In the genomic region with DNA sequence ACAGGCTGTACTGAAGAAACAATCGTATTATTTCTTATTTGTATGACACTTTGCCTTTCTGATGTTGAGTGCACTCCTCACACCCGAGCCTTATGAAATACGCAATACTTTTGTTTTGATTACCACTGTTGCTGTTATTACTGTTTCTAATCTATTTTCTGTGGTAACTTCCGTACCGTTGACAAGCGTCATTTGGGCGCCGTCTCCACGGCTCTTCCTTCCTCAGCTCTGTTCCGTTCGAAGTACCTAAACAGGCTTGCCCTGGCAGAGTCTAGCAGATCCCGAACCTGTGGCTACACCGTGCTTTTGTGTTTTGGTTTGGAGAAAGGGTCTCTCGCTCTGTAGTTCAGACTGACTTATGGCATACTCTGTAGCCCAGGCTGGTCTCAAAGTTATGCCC, we compare ENCODE assay signal across 29 mouse cellular contexts. TPM values are rescaled to one million over a fixed set of nuclear protein-coding genes. Genes with fewer than 3 reads are reported as not detected.
DNase-seq lines count a peak whose midpoint lies in the region; ATAC-seq lines count a peak whose summit lies in the region.
"Had no signal": no experiment of that assay in that cellular context is flagged by ENCODE, and none has a peak within 500 bp of the region (broad histone marks: within the 10 kb centered on the region; RNA-seq: fewer than 3 reads in every experiment).

No protein-coding gene starts in this region.

- no peak overlapping the region for H3K27ac ChIP-seq in midbrain, embryonic 14.5 days (replicated peaks; ENCODE audit: low read depth, low read length)
- H3K27ac ChIP-seq: embryonic facial prominence, embryonic 13.5 days; embryonic facial prominence, embryonic 15.5 days; forebrain, embryonic 10.5 days; forebrain, embryonic 12.5 days had no signal

- H3K36me3 ChIP-seq in midbrain, embryonic 14.5 days (ENCODE audit: control insufficient read depth, insufficient read depth, low read length), result no peaks in the 10 kb centered on the region
- H3K36me3 ChIP-seq: embryonic facial prominence, embryonic 13.5 days; embryonic facial prominence, embryonic 15.5 days; forebrain, embryonic 10.5 days; forebrain, embryonic 12.5 days; G1E had no signal

- no peaks in the 10 kb centered on the region for H3K27me3 ChIP-seq in midbrain, embryonic 14.5 days (ENCODE audit: control insufficient read depth, insufficient read depth, low read length)
- H3K27me3 ChIP-seq: CH12.LX; embryonic facial prominence, embryonic 13.5 days; embryonic facial prominence, embryonic 15.5 days; forebrain, embryonic 12.5 days; Patski had no signal

- DNase-seq in A20 (ENCODE audit: low read depth, low spot score), result peak; percentile 41
- no peak for DNase-seq in testis, postnatal 10 days (ENCODE audit: low spot score)
- DNase-seq in frontal cortex, postnatal 36 days (ENCODE audit: low spot score in 2 of 2), result no peak
- no peak for DNase-seq in midbrain, embryonic 14.5 days
- DNase-seq: adrenal gland, adult 2 months; adrenal gland, postnatal 10 days; adrenal gland, postnatal 25 days; B cell, adult 2 months; cerebellum, adult 11 months; cerebellum, adult 18-20 months; cerebellum, adult 8-10 months; cerebellum, adult 9-11 months; cerebellum, postnatal 14 days; cerebellum, postnatal 36 days had no signal

- H3K4me2 ChIP-seq in midbrain, embryonic 14.5 days (ENCODE audit: low read length), result no peak overlapping the region
- H3K4me2 ChIP-seq: embryonic facial prominence, embryonic 13.5 days; embryonic facial prominence, embryonic 15.5 days; forebrain, embryonic 12.5 days had no signal

- no peaks in the 10 kb centered on the region for H3K9me3 ChIP-seq in midbrain, embryonic 14.5 days (ENCODE audit: control insufficient read depth, low read length)
- H3K9me3 ChIP-seq: embryonic facial prominence, embryonic 13.5 days; embryonic facial prominence, embryonic 15.5 days; forebrain, embryonic 10.5 days; forebrain, embryonic 12.5 days had no signal

- H3K4me3 ChIP-seq in midbrain, embryonic 14.5 days (replicated peaks; ENCODE audit: low read depth, low read length), result no peak overlapping the region
- H3K4me3 ChIP-seq: embryonic facial prominence, embryonic 13.5 days; embryonic facial prominence, embryonic 15.5 days; erythroblast, embryonic 14.5 days; forebrain, embryonic 10.5 days; forebrain, embryonic 12.5 days had no signal

- H3K4me1 ChIP-seq in midbrain, embryonic 14.5 days (ENCODE audit: control insufficient read depth, insufficient read depth, low read length), result no peaks in the 10 kb centered on the region
- H3K4me1 ChIP-seq: embryonic facial prominence, embryonic 13.5 days; embryonic facial prominence, embryonic 15.5 days; forebrain, embryonic 12.5 days had no signal

- ATAC-seq in common myeloid progenitor, adult 5-6 weeks (replicated peaks; ENCODE audit: low read depth, poor library complexity, severe bottlenecking), result peak; percentile 66
- ATAC-seq in megakaryocyte, adult 5-6 weeks (ENCODE audit: poor library complexity, severe bottlenecking), result peak; percentile 28; the same call in 1 of the 2 replicates
- peak; percentile 51 for ATAC-seq in megakaryocyte-erythroid progenitor cell, adult 5-6 weeks (replicated peaks; ENCODE audit: low FRiP score, low TSS enrichment, poor library complexity, severe bottlenecking)
- ATAC-seq in midbrain, embryonic 14.5 days (ENCODE audit: low FRiP score, low TSS enrichment), result no peak
- ATAC-seq: activated CD4-positive, CD25-positive, alpha-beta regulatory T cell, adult 4 months; CD4-positive, CD25-positive, alpha-beta regulatory T cell, adult 4 months; forebrain, embryonic 14.5 days; forebrain, embryonic 16.5 days; Patski had no signal

- 97% methylated on average over 14 of the region's 14 CpGs for WGBS in midbrain, embryonic 14.5 days

- no peak overlapping the region for H3K9ac ChIP-seq in midbrain, embryonic 14.5 days (replicated peaks; ENCODE audit: low read length)
- H3K9ac ChIP-seq: embryonic facial prominence, embryonic 13.5 days; embryonic facial prominence, embryonic 15.5 days; forebrain, embryonic 12.5 days had no signal

RNA-seq across cellular contexts. Expression of a gene that starts 57.1 kb away (rescaled TPM):
- total RNA-seq in common myeloid progenitor, adult 5-6 weeks (2017), result 120 and 123 TPM in 2 replicates
- total RNA-seq in megakaryocyte, adult 5-6 weeks (2015), result 58.1 and 60.0 TPM in 2 replicates
- 78.3 and 91.7 TPM in 2 replicates for total RNA-seq in megakaryocyte, adult 5-6 weeks (2017)
- 41.5 and 46.7 TPM in 2 replicates for total RNA-seq in megakaryocyte-erythroid progenitor cell, adult 5-6 weeks (2014; fragmentation: Nextera tagmentation)
- 101 and 106 TPM in 2 replicates for total RNA-seq in megakaryocyte-erythroid progenitor cell, adult 5-6 weeks (2017)
- 30.2 and 37.0 TPM in 2 replicates for polyA plus RNA-seq in midbrain, embryonic 14.5 days (2014; fragmentation: Nextera tagmentation; extraction: Ambion mirVana)
